Mouse (Mus musculus) yolk sac, embryonic 10.5 days (tissue): ENCODE data around the gene Prickle2.

Experiments
- DNase-seq: peaks from one replicate; pipeline ENCODE4 v3.0.0-alpha.2; 2017; ENCODE audit warnings: low spot score

Prickle2 gene

GRCm38 (mm10) chr6:92706145-92706466 is at the start of gene Prickle2:
TSS of gene Prickle2 (minus strand) at chr6:92706155.
- DNase-seq: peak; percentile 84

DNA sequence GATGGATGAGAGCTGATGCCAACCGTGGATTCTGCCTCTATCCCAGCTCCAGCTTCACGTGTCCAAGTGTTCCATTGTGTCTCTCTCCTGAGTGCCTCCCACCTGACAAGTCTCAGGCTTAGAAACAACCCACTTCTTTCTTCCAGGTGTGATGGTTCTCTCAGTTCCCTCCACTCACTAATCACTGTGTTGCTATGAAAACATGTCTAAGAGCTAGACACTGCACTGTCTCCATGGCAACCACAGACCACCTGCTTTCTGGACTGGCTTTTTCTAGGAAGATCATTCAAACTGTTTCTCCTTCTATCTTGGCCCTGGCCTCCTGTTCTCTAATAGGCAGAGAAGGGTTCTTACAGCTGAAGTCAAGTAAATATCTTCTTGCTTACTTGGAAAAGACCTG is 46.8 kb upstream of the Prickle2 start:
- no peak for DNase-seq

- DNase-seq: no peak
Measured at GRCm38 (mm10) chr6:92749420-92749819, 43.5 kb upstream of the Prickle2 start.

DNA sequence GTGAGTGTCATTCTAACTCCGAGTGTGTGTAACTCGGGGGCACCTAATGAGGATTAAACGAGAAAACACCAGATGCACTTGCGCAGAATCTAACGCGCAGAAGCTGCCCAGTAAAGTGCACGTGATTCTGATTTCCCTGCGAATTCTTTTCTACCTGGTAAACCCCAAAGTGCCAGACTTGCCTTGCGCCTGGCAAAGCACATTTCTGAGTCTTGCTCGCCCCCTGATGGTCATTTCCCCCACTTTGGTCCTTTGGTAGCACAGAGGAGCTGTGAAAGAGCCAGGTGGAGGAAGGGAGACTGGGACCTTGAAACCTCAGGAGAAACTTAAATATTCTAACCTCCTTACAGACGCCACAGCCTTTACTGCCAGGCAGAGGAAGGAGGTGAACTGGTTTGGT is 37.6 kb upstream of the Prickle2 start:
- peak; percentile 19 for DNase-seq

DNA sequence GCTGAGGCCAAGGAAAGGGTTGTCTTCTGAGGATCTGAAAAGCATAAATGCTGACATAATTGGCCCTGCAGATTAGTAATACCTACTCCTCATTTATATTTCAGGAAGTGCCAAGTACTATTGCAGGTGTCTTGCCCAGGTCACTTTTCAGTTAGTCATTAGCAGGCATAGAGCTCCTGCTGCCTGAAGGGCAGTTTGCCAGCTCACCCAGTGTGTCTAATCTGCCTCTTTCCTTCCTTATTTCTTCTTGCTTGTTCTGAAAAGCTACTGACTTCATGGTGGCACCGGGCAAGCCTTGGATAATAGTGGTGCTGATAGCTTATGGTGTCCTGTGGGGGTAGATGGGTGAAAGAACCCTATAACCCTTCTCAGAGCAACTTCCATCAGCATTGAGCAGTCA is 31.2 kb upstream of the Prickle2 start:
- no peak for DNase-seq

DNA sequence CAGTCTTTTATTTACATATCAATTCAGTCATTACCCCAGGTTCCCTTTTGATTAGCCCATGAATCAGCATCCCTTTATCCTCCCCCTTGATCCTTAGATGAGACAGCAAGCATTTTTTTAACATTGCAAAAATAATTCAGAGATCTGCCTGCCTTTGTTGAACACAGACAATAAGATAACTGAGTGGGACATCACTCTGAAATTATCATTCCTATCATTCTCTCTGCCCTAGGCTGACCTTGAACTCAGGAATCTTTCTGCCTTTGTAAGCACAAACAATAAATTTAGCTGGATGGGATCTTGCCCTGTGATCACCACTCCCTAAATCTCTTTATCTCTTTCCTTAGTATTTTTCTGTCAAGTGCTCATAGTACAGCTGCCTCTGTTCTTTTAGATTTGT is 27.7 kb upstream of the Prickle2 start:
- DNase-seq: no peak

GRCm38 (mm10) chr6:92728514-92728913 is 22.6 kb upstream of the Prickle2 start:
- DNase-seq: no peak

DNA sequence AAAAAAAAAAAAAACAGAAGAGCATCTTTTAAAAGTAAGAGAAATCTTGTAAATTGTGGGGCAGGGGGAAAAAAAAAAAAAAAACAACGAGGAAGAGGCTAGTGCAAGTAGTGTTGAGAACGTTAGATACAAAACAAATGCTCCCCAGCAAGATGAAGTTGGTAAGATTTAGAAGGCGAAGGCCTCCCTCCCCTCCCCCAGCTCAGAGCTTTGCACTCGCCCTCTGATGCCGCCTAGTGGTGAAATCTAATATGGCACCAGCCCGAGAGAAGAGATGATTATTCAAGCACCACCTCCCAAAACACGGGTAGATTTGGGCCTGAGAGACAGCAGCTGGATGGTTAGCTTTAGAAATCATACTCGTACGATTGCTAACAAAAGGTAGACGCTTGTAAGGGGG is 22.1 kb upstream of the Prickle2 start:
- DNase-seq: peak; percentile 67

DNA sequence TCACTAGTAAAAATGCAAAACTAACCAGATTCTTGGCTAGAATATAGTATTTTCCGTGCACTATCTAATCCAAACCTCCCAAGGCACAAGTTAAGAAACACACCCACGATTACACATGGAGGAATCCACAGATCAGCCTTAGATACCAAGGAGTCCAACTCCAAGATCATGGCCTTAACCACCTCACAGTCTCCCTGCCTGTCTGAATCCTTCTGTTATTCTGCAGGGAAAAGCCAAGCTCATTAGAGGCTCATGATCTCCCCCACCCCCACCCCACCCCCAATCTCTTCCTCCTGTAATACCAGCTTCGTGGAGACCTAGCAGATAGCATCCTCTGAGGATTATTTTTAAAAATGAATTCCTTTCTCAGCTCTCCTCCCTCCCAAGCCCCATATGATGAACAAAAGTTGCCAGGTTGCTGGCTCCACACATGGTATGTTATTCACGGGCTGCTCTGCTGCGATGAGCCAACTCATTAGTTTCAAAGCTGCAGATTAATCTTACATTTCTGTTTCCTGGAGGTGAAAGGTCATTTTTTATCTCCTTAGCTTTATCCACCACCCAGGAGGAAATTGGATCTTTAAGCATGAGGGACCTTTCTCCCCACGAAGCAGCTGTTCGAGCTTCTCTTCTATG is 21.5 kb upstream of the Prickle2 start:
- no peak for DNase-seq

DNA sequence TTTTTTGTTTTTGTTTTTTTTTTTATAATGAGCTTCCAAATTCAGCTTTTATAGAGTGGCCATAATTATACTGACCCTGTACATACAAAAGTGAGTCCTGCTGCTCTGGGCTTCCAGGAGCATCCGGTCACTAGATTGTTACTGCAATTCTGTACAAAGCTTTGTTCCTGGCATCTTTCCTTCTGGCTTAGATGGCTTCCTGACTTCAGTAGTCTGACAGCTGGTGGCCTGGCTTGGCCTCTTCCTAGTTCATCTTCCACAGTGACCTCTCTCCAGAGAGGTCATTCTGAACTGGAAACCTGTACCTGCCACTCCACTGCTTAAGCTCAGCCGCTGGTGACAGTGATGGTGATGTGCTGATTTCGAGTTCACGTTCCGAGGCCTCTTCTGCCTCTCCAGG is 20.2 kb upstream of the Prickle2 start:
- no peak for DNase-seq

GRCm38 (mm10) chr6:92724394-92724793 is 18.4 kb upstream of the Prickle2 start:
- DNase-seq: no peak

DNA sequence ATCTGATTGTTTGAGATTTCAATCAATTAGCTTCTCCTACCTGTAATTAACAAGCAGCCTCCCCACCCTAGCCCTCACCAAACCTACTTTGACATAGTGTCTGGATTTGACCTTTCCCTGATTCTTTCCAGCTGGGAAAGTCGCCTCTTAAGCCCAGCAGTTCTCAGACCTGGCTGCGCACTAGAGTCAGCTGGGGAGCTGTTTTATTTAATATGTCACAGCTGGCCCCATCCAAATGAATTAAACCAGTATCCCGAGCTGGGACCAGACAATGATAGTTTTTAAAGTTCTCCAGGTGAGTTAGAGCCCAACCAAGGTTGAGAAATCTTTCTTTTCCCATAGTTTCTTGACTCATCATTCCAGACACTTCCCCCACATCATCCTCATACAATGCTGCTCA is 9.9 kb upstream of the Prickle2 start:
- no peak for DNase-seq

GRCm38 (mm10) chr6:92714748-92715147 is 8.8 kb upstream of the Prickle2 start:
- DNase-seq: no peak

- no peak for DNase-seq
Measured at GRCm38 (mm10) chr6:92708137-92708536, 2.2 kb upstream of the Prickle2 start.

GRCm38 (mm10) chr6:92705353-92706144 is 406 bp downstream of the Prickle2 start:
- DNase-seq: no peak

DNA sequence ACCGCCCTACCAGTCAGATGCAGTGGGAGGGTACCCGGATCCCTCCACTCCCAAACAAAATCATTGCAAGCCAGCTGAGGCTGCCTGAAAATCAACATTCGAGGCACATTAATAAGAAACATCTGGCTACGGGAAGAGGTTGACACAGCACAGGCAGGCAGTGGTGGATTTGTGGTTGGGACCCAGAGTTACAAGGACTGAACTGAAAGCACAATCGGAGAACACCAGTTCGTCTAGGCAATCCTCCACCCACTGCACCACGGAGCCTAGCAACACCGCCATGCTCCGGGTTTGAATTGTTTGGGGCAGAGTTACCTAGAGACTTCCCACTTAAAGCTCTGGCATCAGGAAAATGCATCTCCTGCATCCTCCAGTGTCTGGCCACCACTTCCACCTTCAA is 1.1 kb downstream of the Prickle2 start:
- DNase-seq: no peak

GRCm38 (mm10) chr6:92699491-92700209 is 6.3 kb downstream of the Prickle2 start:
- no peak for DNase-seq

- peak; percentile 8 for DNase-seq
Measured at GRCm38 (mm10) chr6:92697807-92698206, 8.1 kb downstream of the Prickle2 start.

- no peak for DNase-seq
Measured at GRCm38 (mm10) chr6:92687317-92687716, 18.6 kb downstream of the Prickle2 start.

DNA sequence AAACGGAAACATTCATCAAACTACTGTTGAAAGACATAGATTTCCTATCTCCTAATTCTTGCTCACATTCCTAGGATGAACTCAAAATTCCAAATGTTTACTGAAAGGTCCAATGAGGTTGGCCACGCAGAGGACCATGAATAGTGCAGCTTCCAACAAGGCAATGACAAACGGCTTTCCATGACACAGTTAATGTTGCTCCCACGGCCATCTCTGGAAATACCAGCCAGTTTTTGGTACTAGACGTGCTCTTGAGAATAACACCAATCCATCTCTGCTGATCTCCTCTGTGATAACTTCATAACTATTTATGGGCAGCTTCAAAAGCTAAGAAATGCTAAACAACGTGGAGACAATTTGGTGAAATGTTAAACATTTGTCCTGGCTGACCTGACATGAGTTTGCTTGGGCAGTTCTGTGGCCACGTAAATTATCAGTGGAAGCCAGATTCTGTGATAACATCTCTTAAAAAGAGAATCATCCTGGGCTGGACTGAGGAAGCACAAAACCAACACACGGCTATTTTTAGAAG is 31.5 kb downstream of the Prickle2 start:
- no peak for DNase-seq

DNA sequence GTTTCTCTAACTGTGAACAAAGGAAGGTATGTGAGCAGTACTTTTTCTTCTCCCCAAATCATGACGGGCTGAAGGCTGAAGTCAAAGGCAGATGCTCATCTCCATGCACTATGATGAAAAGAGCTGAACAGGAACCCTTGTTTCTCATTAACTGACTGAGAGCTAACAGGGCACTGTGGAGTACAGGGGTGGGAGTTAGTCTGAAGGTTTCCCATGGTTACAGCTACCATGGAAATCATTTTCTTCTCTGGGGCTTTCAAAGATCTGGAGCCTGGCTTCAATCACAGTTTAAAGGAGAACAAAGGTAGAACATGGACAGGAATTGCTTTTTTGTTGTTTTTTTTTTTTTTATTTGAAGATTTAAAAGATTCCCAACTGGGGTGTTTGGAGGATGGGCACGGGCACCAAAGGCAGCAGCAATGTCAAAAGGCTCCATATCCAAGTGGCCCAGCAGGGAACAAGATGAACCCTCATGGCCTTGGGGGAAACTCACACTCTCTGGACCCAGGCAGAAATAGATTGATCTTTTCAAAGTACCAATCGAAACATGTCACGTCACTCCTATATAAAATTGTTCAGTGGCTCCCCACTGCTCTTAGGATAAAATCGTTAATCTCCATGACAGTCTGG is 35.3 kb downstream of the Prickle2 start:
- no peak for DNase-seq

DNA sequence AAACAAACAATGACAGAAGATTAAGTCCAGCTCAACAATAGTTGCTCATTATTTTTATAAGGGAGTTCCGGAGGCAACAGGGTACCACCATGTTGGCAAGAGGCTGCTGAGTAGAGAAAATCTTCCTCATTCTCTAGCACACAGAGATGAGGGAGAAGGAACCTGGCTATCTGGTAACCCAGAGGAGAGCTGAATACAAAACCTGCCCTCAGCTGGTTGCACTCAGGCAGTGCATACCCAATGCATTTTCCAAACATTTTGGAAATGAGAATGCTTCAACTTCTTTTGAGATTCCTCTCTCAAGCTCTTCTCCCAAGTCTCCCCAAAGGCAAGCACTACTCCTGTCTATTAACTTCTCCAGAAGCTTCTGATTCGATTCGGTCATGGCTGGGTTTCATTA is 36.3 kb downstream of the Prickle2 start:
- no peak for DNase-seq

- DNase-seq: no peak
Measured at GRCm38 (mm10) chr6:92667544-92667943, 38.4 kb downstream of the Prickle2 start.
